Mouse (Mus musculus) hindbrain, postnatal 0 days (tissue): ENCODE measurements at regions not wholly inside any gene's neighbourhood (a gene's known extent, or its start where the extent isn't known, plus 50 kb on each side); places are given as distances from the start of the nearest gene placed in this dataset.

ENCODE experiments used
- ATAC-seq: fragments of 200-750 bp; cut with Nextera tagmentation; 2 replicates; pipeline ENCODE4 v1.8.0; 2017; ENCODE audit warnings: mild to moderate bottlenecking, moderate TSS enrichment, moderate library complexity
- DNase-seq: peaks from one replicate; pipeline ENCODE4 v3.0.0-alpha.2; 2015; ENCODE audit warnings: low spot score
- H3K27ac ChIP-seq: fragments of 300-500 bp; sonication (generic); 2 replicates; pipeline ENCODE4 v1.5.1; 2014; ENCODE audit warnings: mild to moderate bottlenecking
- H3K27me3 ChIP-seq: fragments of 300-500 bp; sonication (generic); 2 replicates; pipeline ENCODE4 v1.6.1; 2014; ENCODE audit warnings: low read length, mixed read lengths; ENCODE audit not compliant: insufficient read depth
- H3K36me3 ChIP-seq: fragments of 300-500 bp; sonication (generic); 2 replicates; pipeline ENCODE4 v1.6.1; 2014; ENCODE audit warnings: low read length, mixed read lengths; ENCODE audit not compliant: insufficient read depth
- H3K4me1 ChIP-seq: fragments of 300-500 bp; sonication (generic); 2 replicates; pipeline ENCODE4 v1.6.1; 2014; ENCODE audit warnings: antibody characterized with exemption, low read length, mixed read lengths; ENCODE audit not compliant: insufficient read depth
- H3K4me2 ChIP-seq: fragments of 300-500 bp; sonication (generic); 2 replicates; pipeline ENCODE4 v1.6.1; 2014; ENCODE audit warnings: low read depth, mild to moderate bottlenecking, low read length, moderate library complexity, mixed read lengths
- H3K4me3 ChIP-seq: fragments of 300-500 bp; sonication (generic); 2 replicates; pipeline ENCODE4 v1.5.1; 2014; ENCODE audit warnings: low read length
- H3K9ac ChIP-seq: fragments of 300-500 bp; sonication (generic); replicated peaks from 2 replicates; pipeline ENCODE4 v1.6.1; 2014; ENCODE audit warnings: mild to moderate bottlenecking, low read length, moderate library complexity, mixed read lengths
- H3K9me3 ChIP-seq: fragments of 300-500 bp; sonication (generic); 2 replicates; pipeline ENCODE4 v1.6.1; 2016; ENCODE audit warnings: low read length, mixed read lengths
- CTCF ChIP-seq: IDR thresholded peaks from 2 replicates; pipeline ENCODE4 v1.5.1; 2016; ENCODE audit warnings: antibody characterized with exemption, control low read depth, low read depth
- WGBS: fragments of 180-500 bp; shearing (Covaris S2); extraction: QIAGEN DNeasy Blood & Tissue Kit; methylation state at CpG from one replicate; pipeline ENCODE4 v1.1.7; 2014; 5-methylcytosine and 5-hydroxymethylcytosine counted together

- no peak overlapping the region for H3K4me2 ChIP-seq
- ATAC-seq, result no peak
- H3K9me3 ChIP-seq, result no peaks in the 10 kb centered on the region
- no peaks in the 10 kb centered on the region for H3K27me3 ChIP-seq
- H3K36me3 ChIP-seq, result no peaks in the 10 kb centered on the region
- no peak overlapping the region for H3K27ac ChIP-seq
- H3K9ac ChIP-seq, result no peak overlapping the region
- no peak for TF ChIP-seq CTCF
- no peaks in the 10 kb centered on the region for H3K4me1 ChIP-seq
- 75% methylated on average over 5 of the region's 5 CpGs for WGBS
- no peak for DNase-seq
- no peak overlapping the region for H3K4me3 ChIP-seq
These were observed 234.1 kb downstream of the Ankrd50 start for GRCm38 (mm10) chr3:38250552-38250951.

GRCm38 (mm10) chr3:38248941-38249340, 235.7 kb downstream of the Ankrd50 start:
- DNase-seq, result no peak
- Histone ChIP-seq H3K9me3 (no peaks in the 10 kb centered on the region), H3K9ac (no peak overlapping the region), H3K4me2 (no peak overlapping the region), H3K36me3 (no peaks in the 10 kb centered on the region), H3K27me3 (no peaks in the 10 kb centered on the region), H3K27ac (no peak overlapping the region), H3K4me1 (no peaks in the 10 kb centered on the region), H3K4me3 (no peak overlapping the region)
- no peak for TF ChIP-seq CTCF
- no peak for ATAC-seq
- WGBS, result 87% methylated on average over 1 of the region's 1 CpGs

DNA sequence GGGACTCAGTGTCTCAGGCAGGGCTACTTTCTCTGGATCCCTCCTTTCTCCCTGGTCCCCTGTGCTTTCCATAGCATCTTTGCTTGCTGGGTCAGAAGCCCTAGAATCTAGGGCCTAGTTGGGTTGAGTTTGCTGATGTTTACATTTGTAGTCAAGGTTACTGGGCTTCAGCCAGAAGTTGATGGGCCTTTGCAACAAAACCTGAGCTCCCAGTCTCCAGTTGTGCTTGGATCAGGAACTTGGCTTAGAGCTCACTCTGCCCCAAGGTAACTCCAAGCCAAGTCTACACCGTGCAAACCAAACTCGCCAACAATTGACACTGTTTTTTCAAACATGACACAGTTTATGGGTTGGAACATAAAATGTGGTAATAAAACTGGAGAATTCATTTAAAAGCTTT, 238.2 kb downstream of the Ankrd50 start:
- Histone ChIP-seq H3K36me3 (no peaks in the 10 kb centered on the region), H3K4me3 (no peak overlapping the region), H3K4me2 (no peak overlapping the region), H3K27me3 (no peaks in the 10 kb centered on the region), H3K27ac (no peak overlapping the region), H3K9me3 (no peaks in the 10 kb centered on the region), H3K4me1 (no peaks in the 10 kb centered on the region), H3K9ac (no peak overlapping the region)
- no peak for DNase-seq
- no peak for TF ChIP-seq CTCF
- 56% methylated on average over 2 of the region's 2 CpGs for WGBS
- no peak for ATAC-seq

DNA sequence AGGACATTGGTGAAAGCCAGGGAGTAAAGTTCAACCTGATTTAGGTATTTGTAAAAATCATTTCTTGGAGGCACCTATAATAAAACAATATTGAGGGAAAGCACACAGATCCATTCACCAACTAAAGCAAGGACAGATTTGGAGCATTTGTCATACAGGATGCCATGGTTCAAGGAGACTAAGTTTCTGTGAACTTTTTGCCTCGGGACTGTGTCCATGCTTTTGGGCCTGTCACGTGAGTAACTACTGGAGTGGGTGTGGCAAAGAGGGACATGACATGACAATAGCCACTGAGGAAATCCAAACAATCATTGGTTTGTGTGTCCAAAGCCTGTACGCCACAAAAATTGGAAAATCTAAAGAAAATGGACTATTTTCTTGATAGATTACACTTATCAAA, 241.4 kb downstream of the Ankrd50 start:
- no peak for TF ChIP-seq CTCF
- ATAC-seq (no peak), DNase-seq (no peak)
- no peaks in the 10 kb centered on the region for H3K4me1 ChIP-seq
- no peaks in the 10 kb centered on the region for H3K9me3 ChIP-seq
- H3K27me3 ChIP-seq, result no peaks in the 10 kb centered on the region
- H3K36me3 ChIP-seq, result no peaks in the 10 kb centered on the region
- no peak overlapping the region for H3K4me3 ChIP-seq
- no peak overlapping the region for H3K4me2 ChIP-seq
- WGBS, result 92% methylated on average over 3 of the region's 3 CpGs
- no peak overlapping the region for H3K9ac ChIP-seq
- no peak overlapping the region for H3K27ac ChIP-seq

- H3K27ac ChIP-seq, result no peak overlapping the region
- no peak for ATAC-seq
- no peak for DNase-seq
- H3K4me2 ChIP-seq, result no peak overlapping the region
- WGBS, result 78% methylated on average over 2 of the region's 2 CpGs
- peaks cover 2% of the 10 kb centered on the region; the same call in 1 of the 2 replicates for H3K4me1 ChIP-seq
- H3K9ac ChIP-seq, result no peak overlapping the region
- TF ChIP-seq CTCF, result no peak
- H3K9me3 ChIP-seq, result no peaks in the 10 kb centered on the region
- no peaks in the 10 kb centered on the region for H3K27me3 ChIP-seq
- no peak overlapping the region for H3K4me3 ChIP-seq
- no peaks in the 10 kb centered on the region for H3K36me3 ChIP-seq
These were observed 247.0 kb downstream of the Ankrd50 start for GRCm38 (mm10) chr3:38237616-38238015.

GRCm38 (mm10) chr3:38235736-38236083, 248.9 kb downstream of the Ankrd50 start:
- no peak for DNase-seq
- 82% methylated on average over 9 of the region's 9 CpGs for WGBS

GRCm38 (mm10) chr3:38235033-38235735, 249.5 kb downstream of the Ankrd50 start:
- peak; percentile 21 for DNase-seq
- Histone ChIP-seq H3K4me1 (peaks cover 10% of the 10 kb centered on the region; the same call in 1 of the 2 replicates), H3K36me3 (no peaks in the 10 kb centered on the region), H3K4me2 (no peak overlapping the region), H3K4me3 (no peak overlapping the region), H3K9me3 (no peaks in the 10 kb centered on the region), H3K27ac (no peak overlapping the region), H3K9ac (no peak overlapping the region), H3K27me3 (no peaks in the 10 kb centered on the region)
- TF ChIP-seq CTCF, result no peak
- ATAC-seq, result no peak
- 69% methylated on average over 18 of the region's 18 CpGs for whole genome bisulfite sequencing

More at GRCm38 (mm10) chr3:38235736-38236083, 248.9 kb downstream of the Ankrd50 start:
- H3K4me3 ChIP-seq, result no peak overlapping the region
- no peaks in the 10 kb centered on the region for H3K9me3 ChIP-seq
- H3K27me3 ChIP-seq, result no peaks in the 10 kb centered on the region
- no peaks in the 10 kb centered on the region for H3K36me3 ChIP-seq
- peaks cover 10% of the 10 kb centered on the region; the same call in 1 of the 2 replicates for H3K4me1 ChIP-seq
- no peak for ATAC-seq
- no peak overlapping the region for H3K27ac ChIP-seq
- no peak overlapping the region for H3K4me2 ChIP-seq
- H3K9ac ChIP-seq, result no peak overlapping the region
- TF ChIP-seq CTCF, result no peak
